Mouse (Mus musculus) lung, embryonic 15.5 days (tissue): Measurements from ENCODE around the gene Nup37. TPM values are rescaled to one million over a fixed set of nuclear protein-coding genes. Genes with fewer than 3 reads are reported as not detected.

Source experiments
- ATAC-seq: fragments of 200-750 bp; cut with Nextera tagmentation; 2 replicates; pipeline ENCODE4 v1.8.0; 2017; ENCODE audit warnings: moderate number of reproducible peaks, borderline replicate concordance; ENCODE audit not compliant: low FRiP score, low TSS enrichment; ENCODE audit errors: extremely low read depth
- H3K27ac ChIP-seq: fragments of 300-500 bp; sonication (generic); 2 replicates; pipeline ENCODE4 v1.5.1; 2015; ENCODE audit warnings: moderate library complexity, mild to moderate bottlenecking, inconsistent platforms
- H3K27me3 ChIP-seq: fragments of 300-500 bp; sonication (generic); 2 replicates; pipeline ENCODE4 v1.6.1; 2015; ENCODE audit warnings: inconsistent platforms
- H3K36me3 ChIP-seq: fragments of 300-500 bp; sonication (generic); 2 replicates; pipeline ENCODE4 v1.6.1; 2015; ENCODE audit warnings: inconsistent platforms
- H3K4me1 ChIP-seq: fragments of 300-500 bp; sonication (generic); 2 replicates; pipeline ENCODE4 v1.6.1; 2015; ENCODE audit warnings: inconsistent platforms
- H3K4me2 ChIP-seq: fragments of 300-500 bp; sonication (generic); 2 replicates; pipeline ENCODE4 v1.6.1; 2015; ENCODE audit warnings: inconsistent platforms, mild to moderate bottlenecking, moderate library complexity
- H3K4me3 ChIP-seq: fragments of 300-500 bp; sonication (generic); 2 replicates; pipeline ENCODE4 v1.5.1; 2015; ENCODE audit warnings: mild to moderate bottlenecking, inconsistent platforms
- H3K9ac ChIP-seq: fragments of 300-500 bp; sonication (generic); 2 replicates; pipeline ENCODE4 v1.6.1; 2015; ENCODE audit warnings: inconsistent platforms
- H3K9me3 ChIP-seq: fragments of 300-500 bp; sonication (generic); 2 replicates; pipeline ENCODE4 v1.6.1; 2016; ENCODE audit warnings: inconsistent platforms
- WGBS: fragments of 180-500 bp; shearing (Covaris S2); methylation state at CpG from one replicate; pipeline ENCODE4 v1.1.7; 2015; 5-methylcytosine and 5-hydroxymethylcytosine counted together
- polyA plus RNA-seq: library from polyadenylated mRNA; unstranded; fragments of >200 nt; fragmentation: Nextera tagmentation; extraction: Ambion mirVana; gene quantifications from 2 replicates; pipeline ENCODE4 v1.2.1, GENCODE M21; 2015

Nup37 gene
- polyA plus RNA-seq, 1 experiment from 2014 or later: 90.0 TPM

DNA sequence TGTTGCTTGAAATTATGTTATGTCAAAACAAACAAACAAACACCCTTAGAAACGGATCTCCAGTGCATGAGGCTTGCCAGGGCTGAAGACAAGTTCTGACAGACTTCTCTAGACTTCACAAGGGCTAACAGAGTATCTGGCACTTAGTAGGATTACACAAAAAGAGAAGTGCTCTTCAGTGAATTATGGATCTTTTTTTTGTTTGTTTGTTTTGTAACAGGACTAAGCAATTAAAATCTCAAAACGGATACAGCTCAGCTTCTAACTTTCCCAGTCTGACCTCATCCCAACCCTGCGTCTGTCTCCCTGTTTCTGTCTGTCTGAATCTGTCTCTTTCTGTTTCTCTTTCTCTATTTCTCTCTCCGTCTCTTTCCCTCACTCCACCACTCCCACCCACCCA lies 53.7 kb downstream of the Nup37 start:
- Histone ChIP-seq H3K36me3 (no peaks in the 10 kb centered on the region), H3K4me1 (peaks cover 4% of the 10 kb centered on the region; the same call in 1 of the 2 replicates), H3K9me3 (no peaks in the 10 kb centered on the region), H3K27ac (no peak overlapping the region), H3K9ac (peak overlapping the region; percentile 10; the same call in 1 of the 2 replicates), H3K27me3 (no peaks in the 10 kb centered on the region), H3K4me3 (peak overlapping the region; percentile 62), H3K4me2 (peak overlapping the region; percentile 78)
- 11% methylated on average over 4 of the region's 4 CpGs for WGBS
- ATAC-seq: peak; percentile 66; the same call in 1 of the 2 replicates

- WGBS: 1% methylated on average over 23 of the region's 23 CpGs
- Histone ChIP-seq H3K4me2 (peak within 1 kb of the TSS; percentile 78), H3K4me3 (peak within 1 kb of the TSS; percentile 62), H3K9me3 (no peaks in the 10 kb centered on the region), H3K27ac (peak within 1 kb of the TSS; percentile 65), H3K27me3 (no peaks in the 10 kb centered on the region), H3K9ac (peak within 1 kb of the TSS; percentile 64), H3K36me3 (no peaks in the 10 kb centered on the region), H3K4me1 (peaks cover 4% of the 10 kb centered on the region; the same call in 1 of the 2 replicates)
- peak; percentile 99 for ATAC-seq
Observed at GRCm38 (mm10) chr10:88200951-88201638, 54.3 kb downstream of the Nup37 start, which contains the start of gene Washc3. Gene Washc3 (plus strand): TSS chr10:88201093.

- Histone ChIP-seq H3K27ac (no peak overlapping the region), H3K9ac (peak overlapping the region; percentile 64; the same call in 1 of the 2 replicates), H3K36me3 (no peaks in the 10 kb centered on the region), H3K4me2 (peak overlapping the region; percentile 78), H3K4me3 (peak overlapping the region; percentile 62), H3K9me3 (no peaks in the 10 kb centered on the region), H3K27me3 (no peaks in the 10 kb centered on the region), H3K4me1 (peaks cover 4% of the 10 kb centered on the region; the same call in 1 of the 2 replicates)
- WGBS: 66% methylated on average over 13 of the region's 13 CpGs
- no peak for ATAC-seq
Observed at GRCm38 (mm10) chr10:88201650-88202049, 54.9 kb downstream of the Nup37 start.

GRCm38 (mm10) chr10:88202581-88202980 lies 55.8 kb downstream of the Nup37 start:
- Histone ChIP-seq H3K4me2 (no peak overlapping the region), H3K4me1 (peaks cover 4% of the 10 kb centered on the region; the same call in 1 of the 2 replicates), H3K27me3 (no peaks in the 10 kb centered on the region), H3K27ac (no peak overlapping the region), H3K9ac (no peak overlapping the region), H3K4me3 (no peak overlapping the region), H3K9me3 (no peaks in the 10 kb centered on the region), H3K36me3 (no peaks in the 10 kb centered on the region)
- ATAC-seq: no peak
- 74% methylated on average over 8 of the region's 8 CpGs for WGBS

DNA sequence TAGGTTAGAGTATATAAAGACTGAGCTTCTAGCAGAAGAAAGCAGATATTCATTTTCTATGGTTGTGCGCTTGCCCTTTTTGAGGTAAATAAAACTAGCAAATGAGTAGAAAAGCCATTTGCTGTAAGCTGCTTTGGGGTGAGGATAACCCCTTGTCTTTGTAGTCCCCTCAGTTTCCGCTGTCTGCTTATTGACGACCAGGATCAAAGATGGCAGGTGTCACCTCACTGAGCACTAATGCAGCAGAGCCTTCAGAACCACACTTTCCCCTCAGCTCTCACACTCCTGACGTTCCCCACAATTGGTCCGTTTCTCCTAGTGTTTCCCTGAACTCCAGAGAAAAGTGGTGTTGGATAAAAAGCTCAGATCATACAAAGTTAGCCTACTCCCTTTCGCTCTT lies 56.4 kb downstream of the Nup37 start:
- Histone ChIP-seq H3K4me3 (no peak overlapping the region), H3K9ac (no peak overlapping the region), H3K27me3 (no peaks in the 10 kb centered on the region), H3K4me2 (no peak overlapping the region), H3K36me3 (no peaks in the 10 kb centered on the region), H3K4me1 (peaks cover 4% of the 10 kb centered on the region; the same call in 1 of the 2 replicates), H3K27ac (no peak overlapping the region), H3K9me3 (no peaks in the 10 kb centered on the region)
- 91% methylated on average over 6 of the region's 6 CpGs for WGBS
- no peak for ATAC-seq

DNA sequence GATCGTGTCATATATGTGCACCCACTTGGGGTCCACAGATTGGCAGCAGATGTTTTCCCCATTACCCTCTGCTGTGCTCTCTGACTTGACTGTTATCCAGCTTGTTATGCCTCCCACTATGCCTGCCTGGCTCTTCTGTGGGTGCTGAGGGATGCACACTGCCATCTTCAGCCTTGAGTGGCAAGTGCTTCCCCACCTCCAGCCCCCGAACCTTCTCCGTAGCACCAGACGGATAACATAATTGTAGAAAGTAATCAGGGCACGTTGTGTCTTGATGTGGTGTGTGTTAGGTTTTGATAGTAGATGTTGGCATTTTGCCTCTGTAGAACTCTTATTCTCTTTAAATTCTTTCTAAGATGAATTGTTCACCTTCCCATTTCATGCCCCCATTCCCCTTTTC lies 65.9 kb downstream of the Nup37 start:
- no peaks in the 10 kb centered on the region for H3K4me1 ChIP-seq
- H3K4me2 ChIP-seq: no peak overlapping the region
- no peaks in the 10 kb centered on the region for H3K9me3 ChIP-seq
- no peaks in the 10 kb centered on the region for H3K27me3 ChIP-seq
- H3K9ac ChIP-seq: no peak overlapping the region
- peaks cover 8% of the 10 kb centered on the region; the same call in 1 of the 2 replicates for H3K36me3 ChIP-seq
- H3K4me3 ChIP-seq: no peak overlapping the region
- 82% methylated on average over 5 of the region's 5 CpGs for WGBS
- ATAC-seq: no peak
- H3K27ac ChIP-seq: no peak overlapping the region

DNA sequence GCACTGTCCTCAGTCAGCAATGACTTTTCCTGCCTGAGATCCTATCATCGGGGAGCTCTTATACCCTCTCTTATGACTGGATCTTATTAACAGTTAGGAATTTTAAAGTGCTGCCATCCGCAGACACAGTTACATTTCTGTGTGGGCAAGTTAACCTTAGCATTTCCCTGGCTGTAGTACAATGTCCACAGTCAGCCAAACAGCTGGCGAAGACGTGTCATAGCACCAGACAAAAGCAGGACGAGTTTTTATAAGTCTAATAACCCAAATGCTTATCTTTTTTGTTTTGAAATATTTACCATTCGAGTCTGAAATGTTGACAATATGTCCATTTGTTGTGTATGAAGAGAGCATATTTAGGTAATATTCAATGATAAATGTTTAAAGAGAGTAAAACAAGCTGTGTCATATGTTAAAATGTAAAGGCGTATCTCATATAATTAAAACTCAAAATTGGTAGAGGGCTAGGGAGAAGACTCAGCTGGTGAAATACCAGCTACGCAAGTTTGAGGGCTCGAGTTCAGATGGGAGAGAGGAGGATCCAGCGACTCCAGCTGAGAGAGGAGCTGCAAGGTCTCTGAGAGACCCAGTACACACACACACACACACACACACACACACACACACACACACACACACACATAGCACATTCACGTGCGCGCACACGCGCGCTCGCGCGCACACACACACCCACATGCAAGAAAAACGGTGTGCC lies 68.2 kb downstream of the Nup37 start:
- peaks cover 11% of the 10 kb centered on the region; the same call in 1 of the 2 replicates for H3K36me3 ChIP-seq
- no peak overlapping the region for H3K27ac ChIP-seq
- H3K27me3 ChIP-seq: no peaks in the 10 kb centered on the region
- no peaks in the 10 kb centered on the region for H3K9me3 ChIP-seq
- ATAC-seq: peak; percentile 27; the same call in 1 of the 2 replicates
- H3K9ac ChIP-seq: no peak overlapping the region
- H3K4me1 ChIP-seq: no peaks in the 10 kb centered on the region
- WGBS: 75% methylated on average over 20 of the region's 20 CpGs
- H3K4me3 ChIP-seq: no peak overlapping the region
- no peak overlapping the region for H3K4me2 ChIP-seq

- Histone ChIP-seq H3K4me2 (no peak overlapping the region), H3K36me3 (peaks cover 18% of the 10 kb centered on the region; the same call in 1 of the 2 replicates), H3K9me3 (no peaks in the 10 kb centered on the region), H3K4me1 (no peaks in the 10 kb centered on the region), H3K4me3 (no peak overlapping the region), H3K27ac (no peak overlapping the region), H3K27me3 (no peaks in the 10 kb centered on the region), H3K9ac (no peak overlapping the region)
- no peak for ATAC-seq
- WGBS: 94% methylated on average over 3 of the region's 3 CpGs
Observed at GRCm38 (mm10) chr10:88218161-88218560, 71.4 kb downstream of the Nup37 start.

GRCm38 (mm10) chr10:88221718-88222117 lies 74.9 kb downstream of the Nup37 start:
- H3K27ac ChIP-seq: no peak overlapping the region
- H3K27me3 ChIP-seq: no peaks in the 10 kb centered on the region
- ATAC-seq: no peak
- H3K36me3 ChIP-seq: peaks cover 14% of the 10 kb centered on the region; the same call in 1 of the 2 replicates
- WGBS: 91% methylated on average over 5 of the region's 5 CpGs
- no peak overlapping the region for H3K9ac ChIP-seq
- H3K9me3 ChIP-seq: no peaks in the 10 kb centered on the region
- H3K4me1 ChIP-seq: no peaks in the 10 kb centered on the region
- no peak overlapping the region for H3K4me3 ChIP-seq
- no peak overlapping the region for H3K4me2 ChIP-seq

DNA sequence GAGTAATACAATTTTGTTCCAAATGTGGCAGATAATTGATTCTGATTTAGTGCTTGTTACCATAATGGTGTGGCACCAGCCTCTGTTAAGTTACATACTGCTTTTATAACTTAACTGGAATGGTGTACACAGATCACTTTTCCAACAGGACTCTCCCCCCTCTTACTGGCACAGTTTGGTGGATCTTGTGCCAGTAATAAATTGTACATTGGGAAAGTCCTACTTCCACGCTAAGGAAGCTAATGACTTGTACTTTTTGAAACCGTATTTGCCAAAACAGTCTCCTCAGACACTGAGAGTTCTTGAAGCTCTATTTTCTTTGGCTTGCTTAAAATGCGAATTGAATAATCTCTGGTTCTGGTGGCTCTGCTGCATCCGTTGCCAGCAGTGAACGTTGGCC lies 78.6 kb downstream of the Nup37 start:
- Histone ChIP-seq H3K4me3 (no peak overlapping the region), H3K9ac (no peak overlapping the region), H3K36me3 (peaks cover 7% of the 10 kb centered on the region; the same call in 1 of the 2 replicates), H3K4me1 (no peaks in the 10 kb centered on the region), H3K27me3 (no peaks in the 10 kb centered on the region), H3K4me2 (no peak overlapping the region), H3K9me3 (no peaks in the 10 kb centered on the region), H3K27ac (no peak overlapping the region)
- no peak for ATAC-seq
- WGBS: 90% methylated on average over 5 of the region's 5 CpGs

DNA sequence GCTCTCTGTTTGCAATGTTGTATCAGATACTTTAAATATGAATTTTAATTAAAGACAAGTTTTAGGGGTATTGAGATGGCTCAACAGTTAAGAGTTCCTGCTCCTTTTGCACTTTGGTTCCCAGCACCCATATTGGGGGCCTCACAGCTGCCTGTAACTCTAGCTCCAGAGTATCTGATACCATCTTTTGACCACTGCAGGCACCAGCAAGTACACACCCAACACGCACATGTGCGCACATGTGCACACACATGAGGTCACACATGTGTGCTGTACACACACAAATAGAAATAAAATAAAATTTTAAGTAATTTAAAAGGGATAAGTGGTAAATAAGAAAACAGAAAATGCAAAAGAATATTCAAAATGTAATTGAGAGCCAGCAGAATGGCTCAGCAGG lies 81.2 kb downstream of the Nup37 start:
- peaks cover 4% of the 10 kb centered on the region; the same call in 1 of the 2 replicates for H3K36me3 ChIP-seq
- H3K9me3 ChIP-seq: no peaks in the 10 kb centered on the region
- no peak overlapping the region for H3K4me2 ChIP-seq
- no peak overlapping the region for H3K9ac ChIP-seq
- 97% methylated on average over 2 of the region's 2 CpGs for WGBS
- H3K4me3 ChIP-seq: no peak overlapping the region
- H3K4me1 ChIP-seq: no peaks in the 10 kb centered on the region
- H3K27me3 ChIP-seq: no peaks in the 10 kb centered on the region
- no peak for ATAC-seq
- no peak overlapping the region for H3K27ac ChIP-seq
